Mouse (Mus musculus) stomach, embryonic 16.5 days (tissue): ENCODE measurements at regions not wholly inside any gene's neighbourhood (a gene's known extent, or its start where the extent isn't known, plus 50 kb on each side); places are given as distances from the start of the nearest gene placed in this dataset.

Experiments
- ATAC-seq: fragments of 200-750 bp; cut with Nextera tagmentation; 2 replicates; pipeline ENCODE4 v1.8.0; 2017; ENCODE audit warnings: moderate number of reproducible peaks, moderate TSS enrichment; ENCODE audit not compliant: insufficient read depth, low FRiP score
- H3K27ac ChIP-seq: fragments of 300-500 bp; sonication (generic); 2 replicates; pipeline ENCODE4 v1.5.1; 2014; ENCODE audit warnings: low read length
- H3K27me3 ChIP-seq: fragments of 300-500 bp; sonication (generic); 2 replicates; pipeline ENCODE4 v1.6.1; 2014; ENCODE audit warnings: low read length, control low read depth, mixed read lengths; ENCODE audit not compliant: control insufficient read depth, insufficient read depth
- H3K36me3 ChIP-seq: fragments of 300-500 bp; sonication (generic); 2 replicates; pipeline ENCODE4 v1.6.1; 2014; ENCODE audit warnings: low read length; ENCODE audit not compliant: control insufficient read depth, insufficient read depth
- H3K4me1 ChIP-seq: fragments of 300-500 bp; sonication (generic); 2 replicates; pipeline ENCODE4 v1.6.1; 2014; ENCODE audit warnings: low read length, control low read depth, mixed read lengths; ENCODE audit not compliant: control insufficient read depth, insufficient read depth
- H3K4me2 ChIP-seq: fragments of 300-500 bp; sonication (generic); 2 replicates; pipeline ENCODE4 v1.6.1; 2014; ENCODE audit warnings: low read depth, low read length, mixed read lengths
- H3K4me3 ChIP-seq: fragments of 300-500 bp; sonication (generic); replicated peaks from 2 replicates; pipeline ENCODE4 v1.5.1; 2014; ENCODE audit warnings: mild to moderate bottlenecking, low read length
- H3K9ac ChIP-seq: fragments of 300-500 bp; sonication (generic); 2 replicates; pipeline ENCODE4 v1.6.1; 2014; ENCODE audit warnings: low read length
- H3K9me3 ChIP-seq: fragments of 300-500 bp; sonication (generic); replicated peaks from 2 replicates; pipeline ENCODE4 v1.6.1; 2016; ENCODE audit warnings: low read length, control low read depth; ENCODE audit not compliant: control insufficient read depth
- WGBS: fragments of 180-500 bp; shearing (Covaris S2); extraction: QIAGEN DNeasy Blood & Tissue Kit; methylation state at CpG from one replicate; pipeline ENCODE4 v1.1.7; 2014; 5-methylcytosine and 5-hydroxymethylcytosine counted together

DNA sequence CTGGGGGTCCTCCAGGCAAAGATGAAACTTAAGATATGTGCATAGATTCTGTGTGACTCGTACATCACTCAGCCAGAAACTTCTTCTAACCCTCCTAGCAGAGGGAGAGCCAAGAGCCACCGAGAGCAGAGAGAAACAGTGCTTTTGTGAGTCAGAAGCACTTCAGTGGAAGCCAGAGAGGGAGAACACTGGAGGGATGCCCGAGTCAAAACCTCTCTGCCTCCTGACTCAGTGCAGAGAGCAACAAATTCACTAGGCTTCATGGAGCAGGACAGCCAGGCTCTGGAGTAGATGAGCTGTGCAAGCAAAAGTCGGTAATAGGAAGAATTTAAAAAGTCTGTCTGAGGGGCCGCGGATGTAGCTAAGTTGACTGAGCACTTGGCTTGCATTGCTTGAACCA lies 245.0 kb downstream of the Sox9 start:
- Histone ChIP-seq H3K4me2 (no peak overlapping the region), H3K27ac (peak overlapping the region; percentile 18; the same call in 1 of the 2 replicates), H3K9me3 (no peaks in the 10 kb centered on the region), H3K36me3 (no peaks in the 10 kb centered on the region), H3K4me1 (peaks cover 10% of the 10 kb centered on the region; the same call in 1 of the 2 replicates), H3K9ac (no peak overlapping the region), H3K4me3 (no peak overlapping the region), H3K27me3 (no peaks in the 10 kb centered on the region)
- ATAC-seq = no peak
- WGBS = 34% methylated on average over 6 of the region's 6 CpGs

DNA sequence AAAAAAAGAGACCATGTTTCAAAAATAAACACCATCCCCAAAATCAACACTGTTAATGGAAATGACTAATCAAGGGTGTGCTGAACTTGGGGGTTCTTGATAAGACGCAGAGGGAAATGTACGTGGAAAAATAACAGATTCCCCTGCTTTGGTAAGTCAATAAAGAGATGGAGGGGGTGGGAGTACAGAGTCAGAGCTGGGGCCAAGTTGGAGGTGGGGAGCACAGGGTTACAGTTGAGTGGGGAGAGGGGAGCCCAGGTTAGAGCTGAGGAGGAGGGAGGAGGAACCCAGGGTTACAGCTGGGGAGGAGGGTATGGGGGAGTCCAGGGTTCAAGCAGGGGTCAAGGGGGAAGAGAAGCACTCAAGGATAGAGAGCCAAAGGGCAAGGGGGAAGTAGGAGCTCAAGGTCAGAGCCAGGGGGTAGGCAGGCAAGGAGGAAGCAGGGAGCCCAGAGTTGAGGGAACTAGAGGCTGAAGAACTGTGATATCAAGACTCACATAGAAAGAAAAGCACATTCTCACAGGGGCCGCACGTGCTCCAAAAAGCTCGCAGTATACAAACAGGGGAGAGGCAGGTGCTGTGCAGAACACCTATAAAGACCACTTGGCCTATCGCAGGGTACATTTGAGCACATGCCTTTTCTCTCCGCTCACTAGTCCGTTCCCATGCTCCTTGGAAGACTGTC lies 246.4 kb downstream of the Sox9 start:
- Histone ChIP-seq H3K4me2 (no peak overlapping the region), H3K9me3 (no peaks in the 10 kb centered on the region), H3K27ac (peak overlapping the region; percentile 65), H3K36me3 (no peaks in the 10 kb centered on the region), H3K27me3 (no peaks in the 10 kb centered on the region), H3K4me1 (peaks cover 10% of the 10 kb centered on the region; the same call in 1 of the 2 replicates), H3K9ac (no peak overlapping the region), H3K4me3 (no peak overlapping the region)
- ATAC-seq = peak; percentile 79; the same call in 1 of the 2 replicates
- 64% methylated on average over 8 of the region's 8 CpGs for WGBS

DNA sequence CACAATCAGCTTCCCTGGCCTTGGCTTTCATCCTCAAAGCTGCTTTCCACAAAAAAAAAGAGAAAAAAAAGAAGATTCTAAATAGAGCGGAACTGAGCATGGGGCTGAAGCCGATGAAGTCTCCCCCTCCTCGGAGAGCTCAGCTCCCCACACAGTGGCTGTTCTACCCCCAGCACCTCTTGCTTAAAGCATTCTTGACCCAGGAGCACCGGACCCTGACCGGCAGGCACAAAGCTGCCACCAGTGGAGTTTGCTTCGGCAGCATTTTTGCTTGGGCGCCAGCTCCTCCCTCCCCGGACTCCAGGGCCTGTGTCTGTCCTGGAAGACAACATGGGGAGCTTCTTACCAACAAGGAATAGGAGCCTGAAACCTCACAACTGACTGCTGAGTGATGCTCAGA lies 249.4 kb downstream of the Sox9 start:
- H3K4me3 ChIP-seq = no peak overlapping the region
- no peak overlapping the region for H3K9ac ChIP-seq
- H3K9me3 ChIP-seq = no peaks in the 10 kb centered on the region
- peaks cover 9% of the 10 kb centered on the region; the same call in 1 of the 2 replicates for H3K4me1 ChIP-seq
- no peak for ATAC-seq
- H3K27me3 ChIP-seq = no peaks in the 10 kb centered on the region
- no peaks in the 10 kb centered on the region for H3K36me3 ChIP-seq
- no peak overlapping the region for H3K4me2 ChIP-seq
- no peak overlapping the region for H3K27ac ChIP-seq
- 85% methylated on average over 8 of the region's 8 CpGs for WGBS

DNA sequence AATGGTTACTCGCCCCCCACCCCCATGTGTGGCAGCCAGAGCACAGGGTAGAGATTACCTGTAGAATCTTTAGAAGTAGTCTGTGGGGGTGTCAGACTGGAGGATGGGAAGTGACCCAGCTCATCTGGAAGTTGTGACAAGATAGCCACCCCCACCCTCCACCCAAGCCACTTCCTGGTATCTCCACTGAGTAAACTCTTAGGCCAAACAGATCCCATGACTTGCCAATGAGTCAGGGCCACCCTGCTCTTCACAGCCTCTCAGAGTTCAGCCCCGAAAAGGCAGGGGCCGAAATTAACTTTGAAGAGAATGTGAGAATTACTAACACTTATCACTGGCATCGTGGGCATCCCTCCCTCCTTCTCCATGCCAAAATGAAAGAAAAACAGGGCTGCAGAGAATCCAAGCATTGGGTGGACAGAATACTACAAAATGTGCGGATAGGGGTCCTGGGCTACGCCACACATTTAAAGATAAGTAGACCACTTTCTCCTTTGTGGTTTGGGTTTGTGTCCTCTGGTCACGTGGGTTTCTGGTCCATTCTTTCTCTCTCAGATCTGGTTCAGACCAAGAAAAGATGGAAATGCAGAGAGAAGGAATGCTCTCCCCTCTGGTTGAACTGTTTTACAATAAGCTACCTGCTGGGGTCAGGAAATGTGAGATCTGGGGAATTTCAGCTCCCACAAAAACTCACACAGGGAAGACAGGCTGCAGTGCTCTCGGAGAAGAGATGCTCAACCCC lies 250.6 kb downstream of the Sox9 start:
- Histone ChIP-seq H3K9me3 (no peaks in the 10 kb centered on the region), H3K4me1 (no peaks in the 10 kb centered on the region), H3K9ac (no peak overlapping the region), H3K36me3 (no peaks in the 10 kb centered on the region), H3K27ac (no peak overlapping the region), H3K4me2 (no peak overlapping the region), H3K4me3 (no peak overlapping the region), H3K27me3 (no peaks in the 10 kb centered on the region)
- ATAC-seq = no peak
- 80% methylated on average over 8 of the region's 8 CpGs for WGBS

DNA sequence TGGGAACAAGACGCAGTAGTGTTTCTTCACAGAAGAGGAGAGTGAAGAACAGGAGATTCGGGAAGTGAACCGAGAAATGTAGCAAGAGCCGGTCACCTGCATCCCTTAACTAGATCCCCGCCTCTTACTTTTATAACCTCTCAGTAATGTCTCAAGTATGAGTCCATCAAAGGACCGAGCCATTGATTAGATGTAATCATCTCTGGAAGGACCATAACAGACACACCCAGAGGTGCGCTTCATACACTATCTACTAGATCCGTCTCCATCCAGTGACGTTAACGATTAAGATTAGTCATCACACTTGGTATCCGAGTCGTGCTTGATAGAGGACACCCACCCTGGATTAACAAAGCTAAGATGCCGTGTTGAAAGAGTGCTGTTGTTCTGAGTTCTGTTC lies 252.9 kb downstream of the Sox9 start:
- Histone ChIP-seq H3K9me3 (no peaks in the 10 kb centered on the region), H3K27ac (no peak overlapping the region), H3K9ac (no peak overlapping the region), H3K27me3 (no peaks in the 10 kb centered on the region), H3K4me2 (no peak overlapping the region), H3K4me3 (no peak overlapping the region), H3K36me3 (no peaks in the 10 kb centered on the region), H3K4me1 (no peaks in the 10 kb centered on the region)
- no peak for ATAC-seq
- 87% methylated on average over 13 of the region's 13 CpGs for WGBS

DNA sequence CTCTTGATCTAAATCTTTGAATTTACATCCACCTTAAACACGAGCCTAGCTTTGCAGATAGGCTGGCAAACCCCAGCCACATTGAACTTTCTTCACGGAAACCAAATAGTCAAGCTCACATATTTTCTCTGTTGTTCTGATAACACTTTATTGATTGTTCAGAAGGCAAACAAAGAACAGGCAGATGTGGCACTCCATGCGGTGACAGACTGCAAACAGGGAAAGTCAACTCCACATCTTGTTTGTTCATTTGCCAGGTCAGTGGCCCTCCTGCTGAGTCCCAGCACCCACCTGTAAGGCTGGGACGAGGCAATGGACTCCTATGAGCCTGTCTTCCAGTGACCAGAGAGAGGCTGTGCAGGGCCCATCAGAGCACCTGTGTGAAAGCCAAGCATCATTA lies 255.7 kb downstream of the Sox9 start:
- H3K36me3 ChIP-seq = no peaks in the 10 kb centered on the region
- no peak overlapping the region for H3K9ac ChIP-seq
- no peak overlapping the region for H3K4me3 ChIP-seq
- no peaks in the 10 kb centered on the region for H3K9me3 ChIP-seq
- H3K4me2 ChIP-seq = no peak overlapping the region
- H3K27me3 ChIP-seq = no peaks in the 10 kb centered on the region
- no peaks in the 10 kb centered on the region for H3K4me1 ChIP-seq
- WGBS = 62% methylated on average over 4 of the region's 4 CpGs
- peak overlapping the region; percentile 63; the same call in 1 of the 2 replicates for H3K27ac ChIP-seq
- ATAC-seq = peak; percentile 34; the same call in 1 of the 2 replicates

DNA sequence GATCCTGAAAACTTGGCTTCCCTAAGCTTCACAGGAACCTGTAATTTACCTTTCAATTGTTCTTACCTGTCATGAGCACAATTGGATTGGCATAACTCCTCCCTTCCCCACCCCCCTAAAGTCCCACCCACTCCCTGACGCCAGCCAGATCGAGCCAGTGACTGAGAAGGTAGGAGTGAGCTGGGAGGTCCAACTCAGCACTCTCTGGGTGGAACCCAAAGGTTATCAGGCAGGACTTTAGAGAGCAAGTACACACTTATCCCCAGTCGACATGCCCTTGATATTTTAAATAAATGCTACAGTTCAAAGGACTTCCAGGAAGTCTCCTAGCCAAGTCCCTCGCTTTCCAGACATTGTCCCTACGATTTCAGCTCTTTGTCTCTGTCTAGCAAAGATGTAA lies 260.7 kb downstream of the Sox9 start:
- Histone ChIP-seq H3K4me3 (no peak overlapping the region), H3K4me2 (no peak overlapping the region), H3K36me3 (no peaks in the 10 kb centered on the region), H3K27me3 (no peaks in the 10 kb centered on the region), H3K9me3 (no peaks in the 10 kb centered on the region), H3K9ac (no peak overlapping the region), H3K27ac (0 out of 2 replicates have a peak overlapping the region, but pooled peaks have one; percentile 7), H3K4me1 (peaks cover 11% of the 10 kb centered on the region)
- ATAC-seq = peak; percentile 87
- 33% methylated on average over 5 of the region's 5 CpGs for WGBS

DNA sequence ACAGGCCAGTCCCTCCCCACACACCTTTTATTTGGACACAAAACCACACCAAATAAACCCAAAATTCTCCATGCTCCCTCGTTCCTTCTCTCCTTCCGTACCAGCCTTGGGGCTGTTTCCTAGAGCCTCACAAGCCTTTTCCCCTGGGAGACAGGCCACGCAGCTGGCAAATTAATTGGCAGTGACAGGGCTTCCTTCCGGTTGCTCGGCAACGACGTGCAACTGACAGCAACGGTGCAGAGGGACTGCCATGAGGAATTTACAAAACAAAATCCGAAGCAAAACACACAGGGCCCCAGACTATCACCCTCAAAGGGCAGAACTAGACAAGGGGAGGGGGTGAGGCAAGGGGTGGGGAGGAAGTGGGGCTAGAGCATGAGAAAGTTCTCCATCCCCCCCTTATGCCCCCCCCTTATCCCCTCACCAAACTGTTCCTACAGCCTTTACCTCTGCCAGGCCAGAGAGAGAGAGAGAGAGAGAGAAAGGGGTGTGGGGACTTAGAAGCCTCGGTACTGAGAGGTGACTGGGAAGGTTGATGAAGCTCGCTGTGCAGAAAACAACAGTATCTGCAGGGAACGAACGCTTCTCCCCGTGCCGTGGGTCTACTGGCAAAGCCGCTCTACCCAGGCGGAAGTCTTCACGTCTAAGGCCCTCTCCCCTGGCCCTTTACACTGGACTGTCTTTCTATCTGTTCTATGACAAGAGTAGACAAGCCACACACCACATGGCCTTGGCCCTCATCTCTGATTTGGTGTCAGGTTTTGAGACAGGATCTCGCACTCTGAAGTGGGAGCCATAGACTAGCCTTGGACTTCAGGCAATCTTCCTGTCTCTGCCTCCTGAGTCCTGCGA lies 264.4 kb downstream of the Sox9 start:
- Histone ChIP-seq H3K27me3 (no peaks in the 10 kb centered on the region), H3K27ac (no peak overlapping the region), H3K9me3 (no peaks in the 10 kb centered on the region), H3K4me1 (peaks cover 11% of the 10 kb centered on the region), H3K9ac (no peak overlapping the region), H3K36me3 (no peaks in the 10 kb centered on the region), H3K4me3 (no peak overlapping the region), H3K4me2 (no peak overlapping the region)
- 45% methylated on average over 20 of the region's 20 CpGs for WGBS
- ATAC-seq = no peak

DNA sequence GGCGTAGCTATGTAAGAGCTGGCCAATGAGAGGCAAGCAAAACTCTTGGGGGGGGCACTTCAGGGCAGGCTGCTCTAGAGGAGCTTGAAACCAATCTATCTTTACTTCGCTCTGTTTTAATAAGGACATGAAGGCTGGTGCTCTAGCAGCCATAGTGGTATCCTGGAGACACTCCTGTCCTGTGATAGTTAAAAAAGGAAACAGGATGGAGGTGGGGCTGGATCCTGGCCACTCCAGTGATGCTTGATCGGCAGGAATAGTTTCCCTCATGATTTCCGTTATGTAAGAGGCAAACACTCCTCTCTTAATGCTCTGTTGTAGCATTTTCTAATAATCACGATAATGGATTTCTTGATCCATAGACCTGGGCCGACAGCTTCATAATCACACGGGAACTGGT lies 266.1 kb downstream of the Sox9 start:
- Histone ChIP-seq H3K27ac (no peak overlapping the region), H3K36me3 (no peaks in the 10 kb centered on the region), H3K4me1 (peaks cover 15% of the 10 kb centered on the region), H3K9me3 (no peaks in the 10 kb centered on the region), H3K27me3 (no peaks in the 10 kb centered on the region), H3K4me3 (no peak overlapping the region), H3K9ac (no peak overlapping the region), H3K4me2 (no peak overlapping the region)
- 79% methylated on average over 7 of the region's 7 CpGs for WGBS
- no peak for ATAC-seq
